Mouse (Mus musculus) neural tube, embryonic 11.5 days (tissue): ENCODE data around the gene Fndc7. TPM values are rescaled to one million over a fixed set of nuclear protein-coding genes. Genes with fewer than 3 reads are reported as not detected.

ENCODE experiments used
- ATAC-seq: fragments of 200-750 bp; cut with Nextera tagmentation; 2 replicates; pipeline ENCODE4 v1.8.0; 2017; ENCODE audit warnings: moderate number of reproducible peaks, mild to moderate bottlenecking, moderate TSS enrichment, moderate library complexity; ENCODE audit not compliant: insufficient read depth, low FRiP score, low TSS enrichment
- DNase-seq: peaks from one replicate; pipeline ENCODE4 v3.0.0-alpha.2; 2015; ENCODE audit warnings: low spot score
- H3K27ac ChIP-seq: fragments of 300-500 bp; sonication (generic); 2 replicates; pipeline ENCODE4 v1.5.1; 2014; ENCODE audit warnings: low read depth, mild to moderate bottlenecking, low read length
- H3K27me3 ChIP-seq: fragments of 300-500 bp; sonication (generic); 2 replicates; pipeline ENCODE4 v1.6.1; 2014; ENCODE audit warnings: mild to moderate bottlenecking, low read length, mixed read lengths; ENCODE audit not compliant: control insufficient read depth, insufficient read depth
- H3K36me3 ChIP-seq: fragments of 300-500 bp; sonication (generic); 2 replicates; pipeline ENCODE4 v1.6.1; 2014; ENCODE audit warnings: mild to moderate bottlenecking, low read length, moderate library complexity, mixed read lengths; ENCODE audit not compliant: control insufficient read depth, insufficient read depth
- H3K4me1 ChIP-seq: fragments of 300-500 bp; sonication (generic); 2 replicates; pipeline ENCODE4 v1.6.1; 2014; ENCODE audit warnings: low read length, mixed read lengths; ENCODE audit not compliant: control insufficient read depth, insufficient read depth
- H3K4me2 ChIP-seq: fragments of 300-500 bp; sonication (generic); 2 replicates; pipeline ENCODE4 v1.6.1; 2014; ENCODE audit warnings: low read depth, mild to moderate bottlenecking, moderate library complexity
- H3K4me3 ChIP-seq: fragments of 300-500 bp; sonication (generic); 2 replicates; pipeline ENCODE4 v1.5.1; 2014; ENCODE audit warnings: low read depth, low read length
- H3K9ac ChIP-seq: fragments of 300-500 bp; sonication (generic); 2 replicates; pipeline ENCODE4 v1.6.1; 2014; ENCODE audit warnings: mild to moderate bottlenecking, low read length
- H3K9me3 ChIP-seq: fragments of 300-500 bp; sonication (generic); 2 replicates; pipeline ENCODE4 v1.6.1; 2016; ENCODE audit warnings: low read length; ENCODE audit not compliant: control insufficient read depth
- WGBS: fragments of 180-500 bp; shearing (Covaris S2); extraction: QIAGEN DNeasy Blood & Tissue Kit; methylation state at CpG from one replicate; pipeline ENCODE4 v1.1.7; 2014; 5-methylcytosine and 5-hydroxymethylcytosine counted together
- polyA plus RNA-seq: library from polyadenylated mRNA; unstranded; fragments of >200 nt; fragmentation: Nextera tagmentation; extraction: Ambion mirVana; gene quantifications from 2 replicates; pipeline ENCODE4 v1.2.1, GENCODE M21; 2014

The Fndc7 gene
- not detected in 2 replicates for polyA plus RNA-seq

DNA sequence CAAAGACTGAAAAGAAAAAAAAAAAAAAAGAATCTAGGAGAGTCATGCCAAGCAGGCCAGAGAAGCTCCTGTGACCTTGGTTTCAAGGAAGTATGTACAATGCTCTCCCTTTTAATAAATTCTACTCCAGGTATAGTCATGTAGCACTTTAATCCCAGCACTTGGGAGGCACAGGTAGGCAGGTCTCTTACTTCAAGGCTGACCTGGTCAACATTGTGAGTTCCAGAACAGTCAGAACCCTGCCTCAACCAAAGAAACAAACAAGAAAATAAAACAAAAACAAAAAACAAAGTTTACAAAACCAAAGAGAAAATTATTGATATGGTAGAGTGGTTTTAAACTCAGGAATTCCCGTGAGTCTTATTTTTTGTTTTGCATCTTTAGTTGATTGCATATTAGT lies at the start of gene Fndc7:
Fndc7 (minus strand) TSS at position 101 of the 400 bp plus-strand sequence.
- Histone ChIP-seq H3K27ac (no peak within 1 kb of the TSS), H3K4me3 (no peak within 1 kb of the TSS), H3K27me3 (no peaks in the 10 kb centered on the region), H3K4me1 (peaks cover 6% of the 10 kb centered on the region; the same call in 1 of the 2 replicates), H3K9me3 (no peaks in the 10 kb centered on the region), H3K4me2 (no peak within 1 kb of the TSS), H3K9ac (no peak within 1 kb of the TSS), H3K36me3 (no peaks in the 10 kb centered on the region)
- DNase-seq (no peak), ATAC-seq (no peak)
- WGBS = 97% methylated on average over 1 of the region's 1 CpGs

DNA sequence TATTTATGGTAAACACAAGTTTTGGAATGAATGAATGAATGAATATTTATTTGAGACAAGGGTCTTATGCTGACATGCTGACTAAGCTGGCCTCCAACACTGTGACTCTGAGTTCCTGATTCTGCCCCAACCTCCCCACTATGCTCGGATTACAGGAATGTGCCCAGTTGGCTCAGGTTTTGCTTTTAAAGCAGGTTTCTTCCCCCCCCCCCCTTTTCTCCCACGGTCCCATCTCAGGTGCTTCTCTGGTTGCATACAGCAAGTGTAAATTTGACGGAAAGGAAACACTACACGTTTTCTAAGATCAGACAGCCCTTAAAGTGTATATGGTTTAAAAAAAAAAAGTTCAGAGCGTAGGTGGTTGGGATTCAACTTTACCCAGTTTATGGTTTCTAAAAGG lies 49.8 kb upstream of the Fndc7 start, which contains the start of gene Henmt1:
Henmt1 (plus strand) TSS at position 301 of the 400 bp plus-strand sequence.
- H3K4me3 ChIP-seq = peak within 1 kb of the TSS; percentile 15; the same call in 1 of the 2 replicates
- ATAC-seq (no peak), DNase-seq (no peak)
- H3K9me3 ChIP-seq = no peaks in the 10 kb centered on the region
- H3K4me1 ChIP-seq = no peaks in the 10 kb centered on the region
- H3K9ac ChIP-seq = no peak within 1 kb of the TSS
- peak within 1 kb of the TSS; percentile 34 for H3K4me2 ChIP-seq
- H3K36me3 ChIP-seq = no peaks in the 10 kb centered on the region
- H3K27ac ChIP-seq = no peak within 1 kb of the TSS
- no peaks in the 10 kb centered on the region for H3K27me3 ChIP-seq
- 86% methylated on average over 5 of the region's 5 CpGs for WGBS

DNA sequence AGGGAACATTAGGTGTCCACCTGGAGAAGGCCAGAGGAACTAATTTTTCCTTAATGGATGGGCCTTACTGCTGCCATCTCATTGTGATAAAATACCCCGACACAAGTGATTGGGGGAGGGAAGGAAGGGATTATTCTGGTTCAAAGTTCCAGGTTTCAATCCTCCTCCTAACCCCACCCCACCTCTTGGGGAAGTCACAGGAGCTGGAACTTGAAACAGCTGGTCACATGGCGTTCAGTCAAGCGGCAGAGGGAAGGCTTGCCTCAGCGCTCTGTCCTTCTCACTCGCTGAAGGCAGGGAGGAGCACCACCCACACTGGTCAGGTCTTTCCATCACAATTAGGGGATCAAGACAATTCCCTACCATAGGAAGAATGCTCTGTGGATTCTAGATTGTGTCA lies 48.9 kb upstream of the Fndc7 start:
- Histone ChIP-seq H3K4me1 (no peaks in the 10 kb centered on the region), H3K36me3 (no peaks in the 10 kb centered on the region), H3K9me3 (no peaks in the 10 kb centered on the region), H3K27ac (no peak overlapping the region), H3K27me3 (no peaks in the 10 kb centered on the region), H3K9ac (no peak overlapping the region), H3K4me2 (no peak overlapping the region), H3K4me3 (no peak overlapping the region)
- WGBS = 96% methylated on average over 5 of the region's 5 CpGs
- DNase-seq (no peak), ATAC-seq (no peak)

DNA sequence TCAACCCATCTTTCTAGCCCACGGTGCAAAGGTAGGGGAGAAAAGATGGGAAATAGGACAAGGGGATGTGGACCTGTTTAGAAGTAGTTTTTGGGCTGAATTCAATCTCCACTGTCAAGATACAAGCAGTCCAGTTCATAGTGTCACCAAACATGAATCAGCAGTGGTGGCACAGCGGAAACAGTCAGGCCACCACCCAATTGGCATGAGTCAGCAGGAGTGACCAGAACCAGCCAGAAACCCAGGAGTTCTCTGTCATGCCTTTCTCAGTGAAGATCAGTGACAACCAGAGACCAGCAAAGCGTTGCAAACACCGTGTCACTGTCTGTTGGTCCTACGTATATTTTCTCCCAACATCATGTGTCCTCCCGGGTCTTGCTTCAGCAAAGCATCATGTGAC lies 43.7 kb upstream of the Fndc7 start:
- no peaks in the 10 kb centered on the region for H3K9me3 ChIP-seq
- H3K4me1 ChIP-seq = no peaks in the 10 kb centered on the region
- no peak overlapping the region for H3K4me2 ChIP-seq
- no peak overlapping the region for H3K27ac ChIP-seq
- H3K27me3 ChIP-seq = no peaks in the 10 kb centered on the region
- DNase-seq = no peak
- ATAC-seq = no peak
- no peak overlapping the region for H3K9ac ChIP-seq
- no peaks in the 10 kb centered on the region for H3K36me3 ChIP-seq
- WGBS = 95% methylated on average over 6 of the region's 6 CpGs
- no peak overlapping the region for H3K4me3 ChIP-seq

DNA sequence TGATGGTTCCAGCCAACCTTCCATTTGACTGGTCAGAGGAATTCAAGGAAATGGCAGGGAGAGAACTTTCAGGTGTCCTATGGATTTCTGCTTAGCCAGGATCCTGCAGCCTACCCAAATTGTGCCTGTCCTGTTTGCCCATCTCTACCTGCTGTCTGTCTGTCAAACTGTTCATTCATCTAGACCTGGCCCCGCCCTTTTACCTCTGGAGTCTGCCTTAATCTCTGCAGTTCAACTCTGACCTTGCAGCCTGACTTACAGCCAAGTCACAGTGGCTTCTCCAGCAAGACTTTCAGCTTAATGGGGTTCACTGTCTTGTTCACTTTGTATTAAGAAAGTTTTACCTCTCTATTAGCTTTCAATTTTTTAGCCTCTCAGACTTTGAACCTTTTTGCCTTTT lies 36.5 kb upstream of the Fndc7 start:
- no peak overlapping the region for H3K27ac ChIP-seq
- DNase-seq (no peak), ATAC-seq (no peak)
- H3K27me3 ChIP-seq = no peaks in the 10 kb centered on the region
- whole genome bisulfite sequencing = 89% methylated on average over 1 of the region's 1 CpGs
- H3K4me3 ChIP-seq = no peak overlapping the region
- no peak overlapping the region for H3K4me2 ChIP-seq
- H3K9me3 ChIP-seq = no peaks in the 10 kb centered on the region
- no peak overlapping the region for H3K9ac ChIP-seq
- H3K4me1 ChIP-seq = no peaks in the 10 kb centered on the region
- no peaks in the 10 kb centered on the region for H3K36me3 ChIP-seq

DNA sequence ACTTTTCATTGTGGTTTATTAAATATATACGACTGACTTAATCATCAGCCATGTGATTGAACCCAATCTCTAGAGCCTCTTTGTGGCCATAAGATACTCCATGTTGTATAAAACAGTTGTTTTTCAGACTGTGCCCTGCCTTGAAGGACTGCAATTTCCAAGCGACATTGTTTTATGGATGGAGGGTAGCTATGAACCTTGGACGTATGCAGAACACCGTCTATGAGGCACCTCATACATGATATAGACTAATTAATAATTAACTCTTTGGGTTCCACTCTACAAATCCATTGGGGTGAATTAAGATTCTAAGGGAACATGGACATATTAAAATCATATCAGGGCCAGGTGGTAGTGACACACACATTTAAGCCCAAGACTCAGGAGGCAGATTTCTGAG lies 35.9 kb upstream of the Fndc7 start:
- H3K4me2 ChIP-seq = no peak overlapping the region
- H3K9me3 ChIP-seq = no peaks in the 10 kb centered on the region
- DNase-seq = no peak
- no peak overlapping the region for H3K9ac ChIP-seq
- no peaks in the 10 kb centered on the region for H3K4me1 ChIP-seq
- no peaks in the 10 kb centered on the region for H3K36me3 ChIP-seq
- ATAC-seq = no peak
- no peaks in the 10 kb centered on the region for H3K27me3 ChIP-seq
- H3K4me3 ChIP-seq = no peak overlapping the region
- WGBS = 91% methylated on average over 4 of the region's 4 CpGs
- no peak overlapping the region for H3K27ac ChIP-seq

DNA sequence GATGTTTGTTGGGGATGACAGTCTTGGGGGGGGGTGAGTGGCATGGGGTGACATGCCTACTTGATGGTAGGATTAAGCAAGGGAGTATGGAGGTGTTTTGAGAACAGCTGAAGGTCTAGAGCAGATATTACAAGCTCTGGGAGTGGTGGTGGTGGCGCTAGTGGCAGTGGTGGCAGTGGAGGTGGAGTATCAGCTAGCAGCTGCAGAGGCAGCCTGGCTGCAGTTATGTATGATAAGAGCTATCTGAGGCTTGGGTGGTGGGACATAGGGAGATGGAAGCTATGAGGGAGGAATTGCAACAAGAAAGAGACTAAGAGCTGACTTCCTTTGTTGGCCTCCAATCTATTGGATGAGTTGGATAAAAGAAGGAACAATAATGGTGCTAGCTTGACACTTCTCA lies 32.0 kb upstream of the Fndc7 start:
- WGBS = 79% methylated on average over 1 of the region's 1 CpGs

DNA sequence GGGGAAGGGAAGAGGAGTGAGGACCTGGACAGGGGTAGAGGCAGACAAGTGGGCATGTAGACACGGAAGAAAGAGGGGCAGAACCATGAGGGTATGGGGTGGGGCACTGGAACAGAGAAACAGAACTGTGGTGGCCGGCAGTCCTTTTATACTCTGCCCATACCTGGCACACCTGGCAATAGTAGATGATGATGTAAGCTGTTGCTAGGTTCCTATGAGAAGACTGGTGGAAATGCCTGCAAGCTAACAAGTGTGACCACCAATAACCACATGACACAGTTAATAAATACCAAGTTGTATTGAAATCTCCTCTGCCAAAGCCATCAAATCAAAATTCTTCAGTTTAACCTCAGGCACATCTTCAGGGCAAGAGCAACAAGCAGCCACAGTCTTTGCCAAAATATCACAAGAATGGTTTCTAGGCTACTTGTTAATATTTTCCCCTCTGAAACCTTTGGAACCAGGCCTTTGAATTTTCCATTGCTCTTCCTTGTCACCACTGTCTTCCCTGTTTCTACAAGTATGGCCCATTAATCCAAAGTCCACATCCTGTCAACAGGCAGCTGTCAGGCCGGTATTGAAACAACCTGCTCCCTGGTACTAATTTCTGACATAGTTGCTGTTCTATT lies 30.7 kb upstream of the Fndc7 start:
- DNase-seq (no peak), ATAC-seq (no peak)
- no peak overlapping the region for H3K9ac ChIP-seq
- 88% methylated on average over 3 of the region's 3 CpGs for WGBS
- no peaks in the 10 kb centered on the region for H3K27me3 ChIP-seq
- no peaks in the 10 kb centered on the region for H3K4me1 ChIP-seq
- no peaks in the 10 kb centered on the region for H3K9me3 ChIP-seq
- H3K36me3 ChIP-seq = no peaks in the 10 kb centered on the region
- H3K27ac ChIP-seq = no peak overlapping the region
- H3K4me3 ChIP-seq = no peak overlapping the region
- H3K4me2 ChIP-seq = no peak overlapping the region

More for the DNA sequence above, 32.0 kb upstream of the Fndc7 start:
- H3K4me3 ChIP-seq = no peak overlapping the region
- no peak for ATAC-seq
- H3K36me3 ChIP-seq = no peaks in the 10 kb centered on the region
- no peaks in the 10 kb centered on the region for H3K27me3 ChIP-seq
- H3K4me2 ChIP-seq = no peak overlapping the region
- no peaks in the 10 kb centered on the region for H3K4me1 ChIP-seq
- no peak for DNase-seq
- H3K27ac ChIP-seq = no peak overlapping the region
- no peaks in the 10 kb centered on the region for H3K9me3 ChIP-seq
- H3K9ac ChIP-seq = no peak overlapping the region

DNA sequence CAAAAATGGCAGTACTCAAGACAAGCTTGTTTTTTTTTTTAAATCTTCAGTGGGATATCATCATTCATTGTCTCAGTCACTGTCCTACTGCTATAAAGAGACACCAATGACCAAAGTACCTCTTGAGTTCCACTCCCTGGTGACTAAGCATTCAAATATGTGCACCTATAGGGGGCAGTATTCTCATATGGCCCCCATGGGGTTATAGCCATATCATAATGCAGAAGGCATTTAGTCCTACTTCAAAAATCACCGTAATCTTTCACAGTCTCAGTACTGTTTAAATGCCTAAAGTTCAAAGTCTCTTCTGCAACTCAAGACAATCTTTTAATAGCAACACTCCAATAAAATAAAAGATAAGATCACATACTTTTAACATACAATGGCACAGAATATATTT lies 29.0 kb upstream of the Fndc7 start:
- Histone ChIP-seq H3K9me3 (no peaks in the 10 kb centered on the region), H3K4me3 (no peak overlapping the region), H3K4me2 (no peak overlapping the region), H3K27ac (no peak overlapping the region), H3K36me3 (no peaks in the 10 kb centered on the region), H3K27me3 (no peaks in the 10 kb centered on the region), H3K4me1 (no peaks in the 10 kb centered on the region), H3K9ac (no peak overlapping the region)
- ATAC-seq = no peak
- 100% methylated on average over 1 of the region's 1 CpGs for WGBS
- no peak for DNase-seq
